ENCODE assay signal across 22 mouse cellular contexts in genomic region chr15:80989712-80990111, GRCm38 (mm10). TPM values are rescaled to one million over a fixed set of nuclear protein-coding genes. Genes with fewer than 3 reads are reported as not detected.
DNase-seq lines count a peak whose midpoint lies in the region; ATAC-seq and TF ChIP-seq lines count a peak whose summit lies in the region.
"Had no signal": no experiment of that assay in that cellular context is flagged by ENCODE, and none has a peak within 500 bp of the region (broad histone marks: within the 10 kb centered on the region; RNA-seq: fewer than 3 reads in every experiment).

No protein-coding gene starts in this region.

- H3K36me3 ChIP-seq in liver, adult 2 months (ENCODE audit: control insufficient read depth, insufficient read depth, low read length), result no peaks in the 10 kb centered on the region
- no peaks in the 10 kb centered on the region for H3K36me3 ChIP-seq in intestine, embryonic 16.5 days (ENCODE audit: control insufficient read depth, insufficient read depth, low read length)
- no peaks in the 10 kb centered on the region for H3K36me3 ChIP-seq in stomach, embryonic 15.5 days
- H3K36me3 ChIP-seq: forebrain, embryonic 15.5 days; heart, embryonic 13.5 days; limb, embryonic 10.5 days had no signal

- peak; percentile 44 for DNase-seq in liver, adult 2 months (ENCODE audit: extremely low read depth, low read depth, low spot score)
- DNase-seq in liver, result no peak
- peak; percentile 45 for DNase-seq in lung, postnatal 10 days
- DNase-seq in cerebellum, adult 18-20 months, result no peak
- DNase-seq in heart, postnatal 25 days (ENCODE audit: low spot score), result no peak
- no peak for DNase-seq in cerebellum, adult 9-11 months
- DNase-seq: adrenal gland, postnatal 10 days; cerebellum, adult 8-10 months; heart, adult 11 months; heart, postnatal 4 days; kidney, adult 9 months; spleen, adult 18-20 months; thymus, postnatal 36 days had no signal

- H3K9ac ChIP-seq in liver, adult 2 months (ENCODE audit: low read depth, low read length), result no peak overlapping the region
- no peak overlapping the region for H3K9ac ChIP-seq in intestine, embryonic 16.5 days (ENCODE audit: low read depth, low read length)
- no peak overlapping the region for H3K9ac ChIP-seq in stomach, embryonic 15.5 days
- H3K9ac ChIP-seq: forebrain, embryonic 15.5 days; heart, embryonic 13.5 days; liver, embryonic 14.5 days had no signal

- intact Hi-C loops in heart, postnatal 25 days (cut with DNase I), result no loop called here

- no peaks in the 10 kb centered on the region for H3K27me3 ChIP-seq in liver, adult 2 months (ENCODE audit: control insufficient read depth, insufficient read depth, low read length)
- no peaks in the 10 kb centered on the region for H3K27me3 ChIP-seq in intestine, embryonic 16.5 days (replicated peaks; ENCODE audit: control insufficient read depth, insufficient read depth, low read length)
- H3K27me3 ChIP-seq in stomach, embryonic 15.5 days (replicated peaks), result no peaks in the 10 kb centered on the region
- H3K27me3 ChIP-seq: forebrain, embryonic 15.5 days; heart, embryonic 13.5 days; megakaryocyte, embryonic 14.5 days had no signal

- no peak overlapping the region for H3K4me2 ChIP-seq in intestine, embryonic 16.5 days (ENCODE audit: low read depth, low read length)
- H3K4me2 ChIP-seq in stomach, embryonic 15.5 days, result no peak overlapping the region
- H3K4me2 ChIP-seq: forebrain, embryonic 15.5 days; heart, embryonic 13.5 days had no signal

- peaks cover 3% of the 10 kb centered on the region; the same call in 1 of the 2 replicates for H3K79me2 ChIP-seq in liver, adult 2 months (ENCODE audit: control insufficient read depth, insufficient read depth, low read length)

- no peak overlapping the region for H3K27ac ChIP-seq in liver, adult 2 months (replicated peaks; ENCODE audit: insufficient read depth, low read depth, low read length)
- H3K27ac ChIP-seq in intestine, embryonic 16.5 days (ENCODE audit: low read length), result no peak overlapping the region
- peak overlapping the region; percentile 84 for H3K27ac ChIP-seq in stomach, embryonic 15.5 days
- H3K27ac ChIP-seq: forebrain, embryonic 15.5 days; heart, embryonic 13.5 days; hindbrain, postnatal 0 days; limb, embryonic 10.5 days; liver, embryonic 14.5 days had no signal

- TF ChIP-seq CTCF in liver, adult 2 months (IDR thresholded peaks at IDR 0.05; ENCODE audit: low read depth, low read length), result no peak

- ATAC-seq in intestine, embryonic 16.5 days, result peak; percentile 65
- ATAC-seq in stomach, embryonic 15.5 days (ENCODE audit: insufficient read depth, low FRiP score, low read depth), result peak; percentile 91
- ATAC-seq: forebrain, embryonic 15.5 days; hindbrain, postnatal 0 days; midbrain, embryonic 16.5 days had no signal

- H3K4me1 ChIP-seq in liver, adult 2 months (ENCODE audit: control insufficient read depth, insufficient read depth, low read length), result 0 out of 2 replicates have a peak, but pooled peaks cover 4% of the 10 kb centered on the region
- H3K4me1 ChIP-seq in intestine, embryonic 16.5 days (ENCODE audit: control insufficient read depth, insufficient read depth, low read length), result no peaks in the 10 kb centered on the region
- no peaks in the 10 kb centered on the region for H3K4me1 ChIP-seq in stomach, embryonic 15.5 days
- H3K4me1 ChIP-seq: forebrain, embryonic 15.5 days; heart, embryonic 13.5 days had no signal

- no peak overlapping the region for H3K4me3 ChIP-seq in liver, adult 2 months (ENCODE audit: insufficient read depth, low read depth, low read length)
- H3K4me3 ChIP-seq in intestine, embryonic 16.5 days (ENCODE audit: low read length), result no peak overlapping the region
- no peak overlapping the region for H3K4me3 ChIP-seq in stomach, embryonic 15.5 days (replicated peaks)
- H3K4me3 ChIP-seq: forebrain, embryonic 15.5 days; heart, embryonic 13.5 days; limb, embryonic 10.5 days; megakaryocyte, embryonic 14.5 days had no signal

- no peaks in the 10 kb centered on the region for H3K9me3 ChIP-seq in intestine, embryonic 16.5 days (ENCODE audit: control insufficient read depth, low read length)
- no peaks in the 10 kb centered on the region for H3K9me3 ChIP-seq in stomach, embryonic 15.5 days
- H3K9me3 ChIP-seq: forebrain, embryonic 15.5 days; heart, embryonic 13.5 days; limb, embryonic 10.5 days; megakaryocyte, embryonic 14.5 days had no signal

- no peak for TF ChIP-seq POLR2A in liver, adult 2 months (IDR thresholded peaks at IDR 0.05; ENCODE audit: extremely low read depth, insufficient read depth, low read length)

- 37% methylated on average over 3 of the region's 3 CpGs for WGBS in liver, adult 2 months
- 52% methylated on average over 3 of the region's 3 CpGs for WGBS in intestine, embryonic 16.5 days
- 41% methylated on average over 3 of the region's 3 CpGs for WGBS in stomach, embryonic 15.5 days

RNA-seq across cellular contexts. Expression of gene Sgsm3, which starts 12.1 kb away (rescaled TPM):
- total RNA-seq in liver, adult 2 months (2014; rRNA removed), result 5.2 and 6.2 TPM in 2 replicates
- 8.4 and 13.0 TPM in 2 replicates for polyA plus RNA-seq in liver, adult 2 months (2012; rRNA removed)
- polyA plus RNA-seq in intestine, embryonic 16.5 days (2015; fragmentation: Nextera tagmentation; extraction: Ambion mirVana), result 30.9 and 33.9 TPM in 2 replicates
- polyA plus RNA-seq in stomach, embryonic 15.5 days (2015; fragmentation: Nextera tagmentation; extraction: Ambion mirVana), result 43.9 and 44.6 TPM in 2 replicates
- 10 to 100 TPM; 10.8 to 12.8 TPM for total RNA-seq in heart, postnatal 25 days (2021)

RNA-seq across cellular contexts. Expression of gene Adsl, which starts 41.4 kb away (rescaled TPM):
- total RNA-seq in liver, adult 2 months (2014; rRNA removed), result 26.7 and 30.5 TPM in 2 replicates
- polyA plus RNA-seq in liver, adult 2 months (2012; rRNA removed), result 26.2 and 30.5 TPM in 2 replicates
- polyA plus RNA-seq in intestine, embryonic 16.5 days (2015; fragmentation: Nextera tagmentation; extraction: Ambion mirVana), result 143 and 166 TPM in 2 replicates
- 147 and 178 TPM in 2 replicates for polyA plus RNA-seq in stomach, embryonic 15.5 days (2015; fragmentation: Nextera tagmentation; extraction: Ambion mirVana)
- 10 to 100 TPM; 87.1 to 88.8 TPM for total RNA-seq in heart, postnatal 25 days (2021)

Comparison
In these comparisons a context has a peak if more than half of its experiments do, and no peak if none do; other contexts are left out.
1. DNase-seq: peak in liver, adult 2 months (single experiment) and lung, postnatal 10 days (single experiment); none in liver (single experiment), cerebellum, adult 18-20 months (0 of 2), heart, postnatal 25 days (single experiment) and cerebellum, adult 9-11 months (single experiment).